Mouse (Mus musculus): Measurements from ENCODE around the gene Myef2.

GRCm38 (mm10) chr2:125136846-125137245 is 13.4 kb upstream of the Myef2 start:
- no peak for TF ChIP-seq CTCF (IDR thresholded peaks at IDR 0.05; ENCODE audit: borderline replicate concordance, control insufficient read depth, extremely low read depth, insufficient read depth, low read length, poor library complexity)
- no peak for TF ChIP-seq POLR2A (IDR thresholded peaks at IDR 0.05; ENCODE audit: control insufficient read depth, extremely low read depth, insufficient read depth, low read length, poor library complexity)

All from thymus, adult 2 months (tissue).